Mouse (Mus musculus): ENCODE results near the gene Ncoa1. TPM values are rescaled to one million over a fixed set of nuclear protein-coding genes. Genes with fewer than 3 reads are reported as not detected.
"Not testable (repeated sequence)": the region's sequence is repeated elsewhere in the genome, so short reads cannot be mapped to it uniquely, and the experiment has no call there.

The Ncoa1 gene
- total RNA-seq, 2 experiments from 2014 or later, result 3.1 to 23.2 TPM

DNA sequence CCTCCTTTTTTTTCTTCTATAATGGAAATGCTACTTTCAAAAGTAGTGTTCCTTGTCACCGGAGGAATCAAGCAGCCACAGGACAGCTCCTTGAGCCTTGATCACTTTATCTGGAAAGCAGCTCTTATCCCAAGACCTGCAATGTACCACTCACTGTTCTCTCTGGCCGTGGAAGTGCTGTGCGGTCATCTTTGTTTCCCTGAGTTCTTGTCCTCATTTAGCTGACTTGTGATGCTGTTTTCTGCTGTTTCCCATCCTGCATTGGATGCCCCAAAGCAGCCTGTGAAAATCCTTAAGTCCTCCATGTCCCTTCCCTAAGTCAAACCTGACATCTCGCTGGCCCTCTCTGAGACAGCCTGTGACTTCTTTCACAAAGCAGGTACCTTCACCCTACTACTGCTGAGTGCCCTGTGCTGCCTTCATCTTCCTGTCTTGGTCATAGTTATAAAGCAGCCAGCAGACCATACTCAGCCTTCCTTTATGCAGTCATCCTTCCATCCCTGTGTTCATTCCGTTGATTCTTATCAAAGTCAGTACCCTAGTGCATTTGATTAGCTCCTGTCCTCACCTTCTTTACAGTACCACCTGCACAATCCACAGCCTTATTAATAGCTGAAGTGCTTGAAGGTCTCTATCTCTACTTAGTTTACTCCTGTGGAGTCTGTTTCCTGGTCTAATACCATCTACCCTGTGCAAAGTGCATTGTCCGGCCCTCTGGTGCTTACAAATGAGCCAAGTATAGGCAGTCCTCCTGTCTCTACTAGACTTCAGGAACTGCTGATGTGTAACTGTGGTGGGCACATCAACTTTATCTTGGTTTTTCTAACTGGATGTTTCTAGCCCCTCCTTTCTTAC, 1.2 kb upstream of the Ncoa1 start:
- ATAC-seq (replicated peaks; ENCODE audit: low FRiP score, poor library complexity, severe bottlenecking), result no peak

- no peak for ATAC-seq (replicated peaks; ENCODE audit: low FRiP score, poor library complexity, severe bottlenecking)
These were observed 621 bp downstream of the Ncoa1 start for GRCm38 (mm10) chr12:4476291-4476831.

GRCm38 (mm10) chr12:4475251-4475993, 1.6 kb downstream of the Ncoa1 start:
- no peak for ATAC-seq (replicated peaks; ENCODE audit: low FRiP score, poor library complexity, severe bottlenecking)

DNA sequence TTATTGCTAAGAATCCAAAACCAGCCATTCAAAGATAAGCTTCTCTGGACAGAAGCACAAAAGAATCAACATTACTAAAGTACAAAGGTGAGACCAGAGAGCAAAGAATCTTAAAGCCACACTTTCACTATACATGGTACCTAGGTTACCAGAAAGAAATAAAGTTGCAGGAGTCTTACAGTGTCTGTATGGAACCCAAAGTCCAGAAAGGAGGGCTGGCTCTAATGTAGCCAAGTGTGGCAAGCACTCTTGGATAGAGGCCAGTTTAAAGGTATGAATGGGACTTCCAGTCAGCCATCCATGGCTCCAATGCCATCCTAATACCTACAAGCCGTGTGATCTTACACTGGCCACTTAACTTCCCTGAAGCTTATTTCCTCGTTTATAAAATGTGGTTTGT, 7.9 kb downstream of the Ncoa1 start:
- no peak for ATAC-seq (replicated peaks; ENCODE audit: low FRiP score, poor library complexity, severe bottlenecking)

GRCm38 (mm10) chr12:4463701-4464100, 13.3 kb downstream of the Ncoa1 start:
- ATAC-seq (replicated peaks; ENCODE audit: low FRiP score, poor library complexity, severe bottlenecking), result no peak

DNA sequence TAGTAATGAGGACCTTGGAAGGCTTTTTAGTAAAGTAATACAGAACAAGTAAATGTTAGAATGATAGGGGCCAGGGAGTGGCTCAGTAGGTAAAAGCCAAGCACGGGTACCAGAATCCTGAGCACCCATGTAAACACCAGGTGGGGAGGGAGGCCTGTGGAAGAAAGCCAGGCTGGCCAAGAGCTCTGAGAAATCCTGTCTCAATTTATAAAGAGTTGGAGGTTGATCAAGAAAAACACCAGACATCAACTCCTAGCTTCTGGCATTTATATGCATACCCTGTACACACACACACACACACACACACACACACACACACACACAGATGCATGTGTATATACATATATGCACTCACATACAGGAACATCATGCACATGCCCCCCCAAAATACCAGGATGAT, 14.6 kb downstream of the Ncoa1 start:
- ATAC-seq (replicated peaks; ENCODE audit: low FRiP score, poor library complexity, severe bottlenecking), result no peak

GRCm38 (mm10) chr12:4460990-4461389, 16.0 kb downstream of the Ncoa1 start:
- no peak for ATAC-seq (replicated peaks; ENCODE audit: low FRiP score, poor library complexity, severe bottlenecking)

DNA sequence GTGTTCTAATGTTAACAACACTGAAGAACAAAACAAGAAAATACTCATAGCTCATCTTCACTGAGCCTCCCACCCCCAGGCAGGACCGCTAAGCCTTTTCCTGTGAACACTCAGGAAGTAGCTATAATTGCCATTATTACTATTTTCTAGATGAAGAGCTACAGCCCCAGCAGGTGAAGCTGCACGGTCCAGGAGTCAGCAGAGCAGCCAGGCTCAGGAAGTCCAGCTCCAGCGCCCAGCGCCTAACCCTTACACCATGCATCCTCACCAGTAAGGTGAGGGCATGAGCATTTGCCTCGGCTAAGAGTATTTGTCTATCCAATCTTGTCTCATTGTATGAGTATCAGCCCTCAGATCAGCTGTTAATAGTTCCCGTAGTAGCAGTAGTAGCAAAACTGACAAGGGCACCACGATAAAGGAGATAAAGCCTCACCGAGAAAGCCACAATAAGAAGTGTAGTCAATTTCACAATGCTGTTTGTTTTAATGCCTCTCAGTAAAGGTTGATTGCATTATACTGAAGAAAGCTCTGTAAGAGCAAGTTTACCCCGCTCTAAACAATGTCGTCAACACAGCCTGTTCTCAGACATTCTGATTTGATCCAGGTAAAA, 21.9 kb downstream of the Ncoa1 start:
- ATAC-seq (replicated peaks; ENCODE audit: low FRiP score, poor library complexity, severe bottlenecking), result no peak

GRCm38 (mm10) chr12:4454248-4454647, 22.7 kb downstream of the Ncoa1 start:
- ATAC-seq (replicated peaks; ENCODE audit: low FRiP score, poor library complexity, severe bottlenecking), result no peak

GRCm38 (mm10) chr12:4452233-4452632, 24.7 kb downstream of the Ncoa1 start:
- no peak for ATAC-seq (replicated peaks; ENCODE audit: low FRiP score, poor library complexity, severe bottlenecking)

DNA sequence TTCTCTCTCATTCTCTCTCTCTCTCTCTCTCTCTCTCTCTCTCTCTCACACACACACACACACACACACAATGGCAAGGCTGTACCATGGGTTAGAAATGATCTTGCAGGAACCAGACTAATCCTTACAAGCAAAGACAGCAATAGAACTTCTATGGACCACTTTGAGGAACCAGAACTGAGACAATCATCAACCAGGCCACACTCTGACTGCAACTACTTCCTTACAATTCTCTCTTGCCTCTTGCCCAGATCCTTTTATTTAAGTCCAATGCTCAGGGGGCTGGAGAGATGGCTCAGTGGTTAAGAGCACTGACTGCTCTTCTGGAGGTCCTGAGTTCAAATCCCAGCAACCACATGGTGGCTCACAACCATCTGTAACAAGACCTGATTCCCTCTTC, 26.5 kb downstream of the Ncoa1 start:
- not testable (repeated sequence) for ATAC-seq (replicated peaks; ENCODE audit: low FRiP score, poor library complexity, severe bottlenecking)

DNA sequence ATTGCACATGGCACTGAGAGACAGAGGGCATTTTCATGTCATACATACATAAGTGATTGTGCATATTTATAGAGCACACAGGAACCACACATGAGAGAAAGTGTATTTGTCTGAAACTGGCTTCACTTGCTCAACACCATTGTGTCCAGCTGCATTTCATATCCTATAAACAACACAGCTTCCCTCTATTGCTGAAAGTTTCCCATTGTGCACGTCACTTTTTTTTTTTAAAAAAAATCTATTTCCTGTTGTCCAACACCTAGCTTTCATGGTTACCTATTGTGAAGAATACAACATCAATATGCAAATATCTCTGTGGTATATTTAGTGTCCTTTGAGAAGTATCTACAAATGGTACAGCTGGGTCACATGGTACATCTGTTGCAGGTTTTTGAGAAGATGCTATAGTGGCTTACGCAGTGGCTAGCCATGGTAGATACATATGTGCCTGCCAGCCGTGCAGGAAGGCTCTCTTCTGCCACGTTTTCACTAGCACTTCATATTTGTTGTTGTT, 28.8 kb downstream of the Ncoa1 start:
- no peak for ATAC-seq (replicated peaks; ENCODE audit: low FRiP score, poor library complexity, severe bottlenecking)

DNA sequence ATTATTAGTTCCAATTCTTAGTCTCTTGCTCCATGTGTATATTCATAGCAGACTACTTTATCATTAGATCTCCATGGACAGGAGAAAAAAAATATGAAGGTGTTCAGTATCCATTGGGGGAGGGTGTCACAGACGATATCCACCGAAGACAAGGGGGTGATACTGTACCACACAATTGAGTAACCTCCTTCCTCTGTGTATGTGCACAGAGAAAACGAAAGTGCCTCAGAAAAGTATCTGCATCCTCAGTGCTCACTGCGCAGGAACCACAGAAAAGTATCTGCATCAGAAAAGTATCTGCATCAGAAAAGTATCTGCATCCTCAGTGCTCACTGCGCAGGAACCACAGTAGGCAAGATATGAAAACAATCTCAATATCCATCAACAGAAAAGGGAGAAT, 32.0 kb downstream of the Ncoa1 start:
- no peak for ATAC-seq (replicated peaks; ENCODE audit: low FRiP score, poor library complexity, severe bottlenecking)

- ATAC-seq (replicated peaks; ENCODE audit: low FRiP score, poor library complexity, severe bottlenecking), result no peak
These were observed 35.5 kb downstream of the Ncoa1 start for GRCm38 (mm10) chr12:4441451-4441850.

- ATAC-seq (replicated peaks; ENCODE audit: low FRiP score, poor library complexity, severe bottlenecking), result no peak
These were observed 40.8 kb downstream of the Ncoa1 start for GRCm38 (mm10) chr12:4436198-4436597.

DNA sequence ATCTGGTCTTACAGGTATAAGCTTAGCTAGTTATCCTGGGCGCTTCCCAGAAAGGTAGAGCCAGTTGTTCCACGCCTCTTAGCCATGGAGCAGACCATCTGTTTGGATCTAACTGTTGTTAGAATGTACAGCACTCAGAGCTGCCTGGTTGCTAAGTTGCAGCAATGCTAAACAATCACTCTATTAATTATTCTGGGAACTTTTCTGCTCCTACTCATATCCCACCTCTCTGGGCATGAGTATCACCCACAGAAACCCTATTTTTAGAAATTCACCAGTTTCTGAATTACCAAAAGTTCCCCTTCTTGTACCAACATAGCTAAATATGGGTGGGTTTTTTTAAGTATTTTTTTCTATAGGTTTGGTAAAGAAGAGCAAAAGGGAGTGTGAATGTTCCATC, 43.4 kb downstream of the Ncoa1 start:
- ATAC-seq (replicated peaks; ENCODE audit: low FRiP score, poor library complexity, severe bottlenecking), result no peak

DNA sequence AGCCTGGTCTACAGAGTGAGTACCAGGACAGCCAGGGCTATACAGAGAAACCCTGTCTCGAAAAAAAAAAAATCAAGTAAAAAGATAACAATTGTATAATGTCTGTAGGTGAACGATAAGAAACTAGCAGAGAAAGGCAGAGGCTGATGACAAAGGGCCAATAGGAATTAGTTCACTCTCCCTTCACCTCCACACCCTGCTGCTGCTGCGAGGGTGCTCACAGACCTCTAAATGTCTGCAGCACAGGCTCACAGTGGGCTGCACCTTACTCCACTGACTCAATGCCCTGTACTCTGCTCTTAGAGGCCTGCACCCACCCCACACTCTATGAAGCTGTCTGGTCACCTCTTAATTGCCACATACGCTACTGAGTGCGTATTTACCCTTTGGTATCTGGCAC, 45.0 kb downstream of the Ncoa1 start:
- no peak for ATAC-seq (replicated peaks; ENCODE audit: low FRiP score, poor library complexity, severe bottlenecking)

DNA sequence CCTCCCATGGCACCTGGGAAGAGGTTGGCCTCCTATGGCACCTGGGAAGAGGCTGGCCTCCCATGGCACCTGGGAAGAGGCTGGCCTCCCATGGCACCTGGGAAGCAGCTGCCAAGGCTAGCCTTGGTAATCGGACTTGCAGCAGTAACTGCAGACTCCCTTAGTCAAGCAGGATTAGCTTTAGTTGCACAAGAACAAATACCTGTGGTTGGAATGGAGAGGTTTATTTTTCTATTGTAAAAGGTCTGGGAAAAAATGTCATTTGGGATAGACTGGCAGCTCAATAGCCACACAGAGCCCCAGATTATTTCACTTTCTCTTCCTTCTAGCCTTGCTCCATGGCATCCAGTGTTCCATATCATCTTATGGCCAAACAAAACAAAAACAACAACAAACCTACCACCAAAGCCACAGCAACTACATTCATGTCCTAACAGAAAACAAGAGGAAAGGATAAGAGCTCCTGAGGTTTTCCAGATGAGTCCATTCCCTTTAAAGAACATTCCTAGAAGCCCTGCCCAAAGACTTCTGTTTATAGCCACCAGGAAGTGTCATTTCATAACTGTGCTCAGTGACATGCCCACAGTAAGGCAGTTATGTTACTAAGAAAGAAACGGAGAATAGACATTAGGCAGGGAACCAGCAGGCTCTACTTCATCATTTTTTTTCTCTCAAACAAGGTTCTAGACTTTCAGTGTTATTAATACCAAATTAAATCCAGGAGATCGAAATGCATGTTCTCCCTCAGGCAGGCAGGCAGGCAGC, 46.7 kb downstream of the Ncoa1 start:
- no peak for ATAC-seq (replicated peaks; ENCODE audit: low FRiP score, poor library complexity, severe bottlenecking)

DNA sequence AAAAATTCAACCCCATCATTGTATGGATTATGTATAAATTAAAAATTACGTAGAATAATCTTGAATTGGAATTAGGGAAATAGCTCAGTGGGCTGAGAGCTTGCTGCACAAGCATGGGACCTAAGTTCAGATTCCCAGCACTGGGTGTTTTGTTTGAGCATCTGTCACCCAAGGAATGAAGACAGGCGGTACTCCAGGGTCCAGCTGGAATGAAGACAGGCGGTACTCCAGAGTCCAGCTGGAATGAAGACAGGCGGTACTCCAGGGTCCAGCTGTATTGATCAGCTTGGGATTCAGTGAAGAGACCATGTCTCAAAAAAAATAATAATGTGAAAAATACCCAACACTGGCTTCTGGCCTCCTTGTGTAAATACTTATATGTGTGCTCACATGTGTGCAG, 58.2 kb downstream of the Ncoa1 start:
- ATAC-seq (replicated peaks; ENCODE audit: low FRiP score, poor library complexity, severe bottlenecking), result no peak

Data from erythroblast, adult 5-6 weeks (primary cell).